Mouse (Mus musculus) limb, embryonic 11.5 days (tissue): ENCODE measurements around the gene Acsbg1. TPM values are rescaled to one million over a fixed set of nuclear protein-coding genes. Genes with fewer than 3 reads are reported as not detected.

Experiments
- ATAC-seq: fragments of 200-750 bp; cut with Nextera tagmentation; 2 replicates; pipeline ENCODE4 v1.8.0; 2017; ENCODE audit warnings: low read depth; ENCODE audit not compliant: insufficient number of reproducible peaks, low FRiP score, low TSS enrichment
- DNase-seq: peaks from one replicate; pipeline ENCODE4 v3.0.0-alpha.2; 2015; ENCODE audit warnings: low spot score
- H3K27ac ChIP-seq: fragments of 300-500 bp; sonication (generic); replicated peaks from 2 replicates; pipeline ENCODE4 v1.5.1; 2014; ENCODE audit warnings: low read depth, mild to moderate bottlenecking, low read length
- H3K27me3 ChIP-seq: fragments of 300-500 bp; sonication (generic); 2 replicates; pipeline ENCODE4 v1.6.1; 2014; ENCODE audit warnings: mild to moderate bottlenecking, low read length, mixed read lengths; ENCODE audit not compliant: control insufficient read depth, insufficient read depth
- H3K36me3 ChIP-seq: fragments of 300-500 bp; sonication (generic); 2 replicates; pipeline ENCODE4 v1.6.1; 2014; ENCODE audit warnings: mild to moderate bottlenecking, low read length, moderate library complexity, mixed read lengths; ENCODE audit not compliant: control insufficient read depth, insufficient read depth
- H3K4me1 ChIP-seq: fragments of 300-500 bp; sonication (generic); 2 replicates; pipeline ENCODE4 v1.6.1; 2014; ENCODE audit warnings: low read length, mixed read lengths; ENCODE audit not compliant: control insufficient read depth, insufficient read depth
- H3K4me2 ChIP-seq: fragments of 300-500 bp; sonication (generic); 2 replicates; pipeline ENCODE4 v1.6.1; 2014; ENCODE audit warnings: low read depth, mild to moderate bottlenecking, moderate library complexity; ENCODE audit not compliant: severe bottlenecking
- H3K4me3 ChIP-seq: fragments of 300-500 bp; sonication (generic); 2 replicates; pipeline ENCODE4 v1.5.1; 2014; ENCODE audit warnings: low read depth, low read length
- H3K9ac ChIP-seq: fragments of 300-500 bp; sonication (generic); 2 replicates; pipeline ENCODE4 v1.6.1; 2014; ENCODE audit warnings: mild to moderate bottlenecking, low read length
- H3K9me3 ChIP-seq: fragments of 300-500 bp; sonication (generic); 2 replicates; pipeline ENCODE4 v1.6.1; 2016; ENCODE audit warnings: low read length; ENCODE audit not compliant: control insufficient read depth
- WGBS: fragments of 180-500 bp; shearing (Covaris S2); extraction: QIAGEN DNeasy Blood & Tissue Kit; methylation state at CpG from one replicate; pipeline ENCODE4 v1.1.7; 2014; 5-methylcytosine and 5-hydroxymethylcytosine counted together
- polyA plus RNA-seq: library from polyadenylated mRNA; unstranded; fragments of >200 nt; fragmentation: Nextera tagmentation; extraction: Ambion mirVana; gene quantifications from 2 replicates; pipeline ENCODE4 v1.2.1, GENCODE M21; 2014

Acsbg1 gene
- polyA plus RNA-seq, 1 experiment from 2014 or later = 0.32 TPM

DNA sequence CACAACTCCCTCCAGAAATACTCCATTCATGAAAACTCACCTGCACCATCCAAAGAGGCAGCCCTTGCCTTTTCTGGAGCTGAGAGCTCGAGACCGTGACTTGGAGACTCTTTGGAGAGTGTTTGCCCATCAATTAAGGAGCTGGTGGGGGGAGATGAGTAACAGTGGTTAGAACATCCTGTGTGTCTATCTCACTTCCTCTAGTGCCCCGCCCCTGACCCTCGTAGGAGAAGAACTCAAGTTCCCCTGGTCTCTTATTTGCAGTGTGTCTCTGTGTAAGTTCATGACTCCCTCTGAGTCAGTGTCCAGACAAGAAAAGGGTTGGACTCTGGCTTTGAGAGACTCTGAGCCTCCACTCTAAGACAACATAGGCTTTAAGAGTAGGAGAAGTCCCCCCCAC is 19.1 kb downstream of the Acsbg1 start:
- Histone ChIP-seq H3K9ac (no peak overlapping the region), H3K27me3 (no peaks in the 10 kb centered on the region), H3K4me3 (no peak overlapping the region), H3K4me2 (no peak overlapping the region), H3K27ac (no peak overlapping the region), H3K9me3 (no peaks in the 10 kb centered on the region), H3K4me1 (no peaks in the 10 kb centered on the region), H3K36me3 (no peaks in the 10 kb centered on the region)
- ATAC-seq = no peak
- DNase-seq = no peak
- WGBS = 79% methylated on average over 4 of the region's 4 CpGs

DNA sequence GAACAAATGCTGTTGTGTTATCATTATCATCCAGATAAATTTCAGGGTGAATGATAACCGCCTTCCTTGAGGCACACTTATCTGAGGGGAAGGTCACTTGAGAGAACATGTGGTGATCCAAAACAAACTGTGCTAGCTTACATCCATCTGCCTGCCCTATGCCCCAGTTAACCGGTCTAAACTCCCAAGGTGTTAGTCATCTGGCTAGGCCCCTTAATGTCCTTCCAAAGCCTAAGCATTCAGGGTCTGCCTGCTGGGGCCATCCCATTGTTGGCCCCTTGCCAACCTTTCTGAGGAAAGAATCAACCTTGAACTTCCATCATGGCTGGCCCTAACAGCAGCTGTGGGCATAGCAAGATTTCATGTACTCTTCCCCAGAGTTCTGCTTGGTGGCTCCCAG is 19.5 kb downstream of the Acsbg1 start:
- Histone ChIP-seq H3K4me2 (no peak overlapping the region), H3K9ac (no peak overlapping the region), H3K9me3 (no peaks in the 10 kb centered on the region), H3K4me1 (no peaks in the 10 kb centered on the region), H3K27me3 (no peaks in the 10 kb centered on the region), H3K4me3 (no peak overlapping the region), H3K36me3 (no peaks in the 10 kb centered on the region), H3K27ac (no peak overlapping the region)
- DNase-seq = no peak
- WGBS = 89% methylated on average over 2 of the region's 2 CpGs
- no peak for ATAC-seq

DNA sequence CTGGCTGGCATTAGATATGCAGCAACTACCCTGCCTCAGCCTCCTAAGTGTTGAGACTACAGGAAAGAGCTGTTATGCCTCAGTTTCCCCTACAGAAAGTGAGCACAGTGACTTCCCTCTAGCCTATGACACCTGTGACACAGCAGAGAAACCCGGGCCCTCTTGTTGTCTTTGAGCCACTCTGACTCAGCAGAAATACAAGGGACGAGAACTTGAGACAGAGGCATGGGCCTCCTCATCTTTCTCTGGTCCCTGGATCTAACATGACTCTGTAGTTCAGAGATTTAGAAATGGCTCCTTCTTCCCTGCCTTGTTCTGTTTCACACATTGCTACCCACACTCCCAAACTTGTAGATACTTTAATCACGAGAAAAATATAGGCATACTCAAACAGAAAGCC is 20.1 kb downstream of the Acsbg1 start:
- H3K36me3 ChIP-seq = no peaks in the 10 kb centered on the region
- no peak overlapping the region for H3K27ac ChIP-seq
- H3K27me3 ChIP-seq = no peaks in the 10 kb centered on the region
- no peak overlapping the region for H3K4me2 ChIP-seq
- 88% methylated on average over 3 of the region's 3 CpGs for WGBS
- no peak overlapping the region for H3K4me3 ChIP-seq
- DNase-seq (no peak), ATAC-seq (no peak)
- no peak overlapping the region for H3K9ac ChIP-seq
- H3K9me3 ChIP-seq = no peaks in the 10 kb centered on the region
- no peaks in the 10 kb centered on the region for H3K4me1 ChIP-seq

DNA sequence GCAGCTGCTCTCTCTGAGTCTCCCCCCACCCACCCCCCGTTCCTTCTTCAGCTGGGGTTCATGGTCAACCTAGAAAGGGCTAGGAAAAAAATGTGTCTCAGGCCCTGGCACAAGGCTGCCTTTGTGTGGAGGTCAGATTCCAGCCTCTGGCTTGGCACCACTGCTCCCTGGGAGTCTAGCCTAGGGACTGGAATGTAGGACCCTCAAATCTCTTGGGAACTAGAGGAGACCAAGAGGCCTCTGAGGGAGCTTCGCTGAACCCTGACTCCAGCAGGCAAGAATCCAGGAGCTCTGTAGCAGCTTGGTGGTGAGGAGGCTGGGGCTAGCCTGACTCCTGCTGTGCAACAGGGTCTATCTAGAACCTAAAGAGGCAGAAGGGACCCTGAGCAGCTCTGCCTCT is 22.5 kb downstream of the Acsbg1 start:
- no peak overlapping the region for H3K9ac ChIP-seq
- ATAC-seq = no peak
- H3K27me3 ChIP-seq = no peaks in the 10 kb centered on the region
- no peak for DNase-seq
- no peaks in the 10 kb centered on the region for H3K9me3 ChIP-seq
- H3K27ac ChIP-seq = no peak overlapping the region
- no peaks in the 10 kb centered on the region for H3K36me3 ChIP-seq
- WGBS = 65% methylated on average over 2 of the region's 2 CpGs
- H3K4me2 ChIP-seq = no peak overlapping the region
- no peaks in the 10 kb centered on the region for H3K4me1 ChIP-seq
- H3K4me3 ChIP-seq = no peak overlapping the region

DNA sequence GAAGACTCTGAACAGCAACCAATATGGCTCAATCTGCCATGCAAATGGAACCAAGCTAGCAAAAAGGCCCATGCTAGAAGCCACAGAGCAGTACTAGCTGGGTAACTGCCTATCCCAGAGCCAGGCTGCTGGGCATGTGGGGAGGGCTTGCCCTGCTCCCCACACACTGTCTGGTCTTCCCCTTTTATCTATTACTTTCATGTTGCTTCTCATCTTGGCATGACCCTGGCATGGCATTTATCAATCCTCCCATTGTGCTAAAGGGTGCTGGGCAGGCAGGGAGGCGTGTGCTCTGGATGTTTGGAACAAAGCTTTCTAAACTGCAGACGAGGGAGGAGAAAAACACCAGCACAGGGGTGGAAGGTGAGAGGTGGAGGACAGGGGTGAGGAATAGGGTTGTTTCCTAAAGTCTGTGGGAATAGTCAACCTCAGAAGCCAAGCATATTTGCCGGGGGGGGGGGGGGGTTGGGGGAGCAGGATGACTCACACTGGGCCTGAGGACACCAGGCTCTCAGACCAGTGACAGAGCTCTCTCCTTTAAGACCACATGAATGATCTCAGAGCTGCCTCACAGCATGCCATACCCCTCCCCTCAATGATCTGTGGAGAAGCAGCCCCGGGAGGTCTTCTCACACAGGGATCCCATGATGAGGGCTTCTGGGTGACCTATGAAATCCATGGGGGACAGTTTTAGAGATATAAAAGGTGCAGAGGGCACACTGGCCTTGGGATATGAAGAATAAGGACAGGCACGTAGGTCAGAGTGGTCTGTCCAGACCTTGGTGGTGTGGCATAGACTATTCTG is 24.0 kb downstream of the Acsbg1 start:
- Histone ChIP-seq H3K27ac (no peak overlapping the region), H3K4me3 (no peak overlapping the region), H3K9ac (no peak overlapping the region), H3K4me1 (no peaks in the 10 kb centered on the region), H3K36me3 (no peaks in the 10 kb centered on the region), H3K9me3 (no peaks in the 10 kb centered on the region), H3K4me2 (no peak overlapping the region), H3K27me3 (no peaks in the 10 kb centered on the region)
- WGBS = 54% methylated on average over 4 of the region's 5 CpGs
- DNase-seq = no peak
- no peak for ATAC-seq

DNA sequence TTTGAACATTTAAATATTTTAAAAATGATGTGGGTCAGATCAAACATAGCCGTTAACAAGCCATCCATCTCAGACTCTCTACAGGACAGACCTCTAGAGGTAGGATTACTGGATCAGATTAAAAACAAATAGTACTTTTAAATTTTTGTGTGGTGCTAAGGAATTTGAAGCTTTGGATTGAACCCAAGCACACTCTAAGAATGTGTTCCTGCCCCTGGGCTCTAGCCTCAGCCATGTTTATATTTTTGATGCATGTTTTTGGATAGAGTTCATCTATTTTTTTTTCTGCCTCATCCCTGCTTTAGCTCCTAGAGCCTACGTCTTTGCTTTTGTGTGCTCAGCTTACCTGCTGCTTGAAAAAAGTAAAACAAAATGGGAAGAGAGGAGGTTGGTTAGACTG is 28.3 kb downstream of the Acsbg1 start:
- Histone ChIP-seq H3K27me3 (no peaks in the 10 kb centered on the region), H3K4me2 (no peak overlapping the region), H3K4me1 (no peaks in the 10 kb centered on the region), H3K27ac (no peak overlapping the region), H3K36me3 (no peaks in the 10 kb centered on the region), H3K9me3 (no peaks in the 10 kb centered on the region), H3K4me3 (no peak overlapping the region), H3K9ac (no peak overlapping the region)
- DNase-seq (no peak), ATAC-seq (no peak)
- 86% methylated on average over 2 of the region's 2 CpGs for WGBS

DNA sequence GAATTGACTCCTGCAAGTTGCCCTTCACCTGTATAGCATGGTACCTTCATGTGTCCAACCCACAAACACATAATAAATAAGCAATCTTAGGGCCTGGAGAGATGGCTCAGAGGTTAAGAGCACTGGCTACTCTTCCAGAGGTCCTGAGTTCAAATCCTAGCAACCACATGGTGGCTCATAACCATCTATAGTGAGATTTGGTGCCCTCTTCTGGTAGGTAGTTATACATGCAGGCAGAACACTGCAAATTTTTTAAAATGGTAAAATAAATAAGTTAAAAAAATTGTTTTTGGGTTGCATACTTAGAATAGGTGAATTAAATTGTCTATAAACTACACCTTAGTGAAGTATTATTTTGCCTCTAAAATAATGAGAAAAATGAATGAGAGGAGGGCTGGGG is 30.8 kb downstream of the Acsbg1 start:
- no peak overlapping the region for H3K27ac ChIP-seq
- no peak overlapping the region for H3K9ac ChIP-seq
- H3K36me3 ChIP-seq = no peaks in the 10 kb centered on the region
- H3K4me1 ChIP-seq = no peaks in the 10 kb centered on the region
- no peak for DNase-seq
- no peak overlapping the region for H3K4me3 ChIP-seq
- H3K4me2 ChIP-seq = no peak overlapping the region
- H3K27me3 ChIP-seq = no peaks in the 10 kb centered on the region
- ATAC-seq = no peak
- no peaks in the 10 kb centered on the region for H3K9me3 ChIP-seq

DNA sequence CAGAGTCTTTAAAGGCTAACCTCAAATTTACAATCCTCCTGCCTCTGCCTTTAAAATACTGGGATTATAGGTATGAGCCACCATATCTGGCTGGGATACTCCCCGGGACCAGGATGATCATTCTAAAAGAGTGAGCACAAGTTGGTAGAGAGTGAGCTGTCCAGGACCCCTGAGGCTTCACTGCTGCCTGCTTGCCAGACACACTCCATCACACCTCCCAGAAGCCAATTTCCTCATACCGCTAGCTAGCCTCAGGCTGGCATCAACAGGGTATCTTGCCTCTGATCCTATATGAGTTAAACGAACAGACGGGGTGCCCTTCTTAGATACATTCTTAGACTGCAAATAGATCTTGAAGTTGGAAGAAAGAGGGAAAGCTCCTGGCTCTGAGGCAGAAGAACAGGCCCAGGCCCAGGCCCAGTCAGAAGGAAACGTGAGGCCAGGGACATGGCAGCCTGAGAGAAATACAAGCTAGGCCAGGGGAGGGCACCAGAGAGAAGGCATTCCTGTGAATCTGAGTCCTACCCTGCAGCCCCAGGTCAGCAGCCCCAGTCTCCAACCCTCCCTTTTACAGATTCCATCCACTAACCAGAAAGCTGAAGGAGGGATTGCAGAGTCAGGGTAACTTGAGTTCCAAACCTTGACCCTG is 31.9 kb downstream of the Acsbg1 start:
- Histone ChIP-seq H3K4me2 (no peak overlapping the region), H3K27me3 (no peaks in the 10 kb centered on the region), H3K9ac (no peak overlapping the region), H3K4me3 (no peak overlapping the region), H3K4me1 (no peaks in the 10 kb centered on the region), H3K27ac (no peak overlapping the region), H3K36me3 (no peaks in the 10 kb centered on the region), H3K9me3 (no peaks in the 10 kb centered on the region)
- WGBS = 81% methylated on average over 5 of the region's 5 CpGs
- ATAC-seq = no peak
- no peak for DNase-seq
